Mouse (Mus musculus) midbrain, embryonic 14.5 days (tissue): Measurements from ENCODE around the gene Dlgap1. TPM values are rescaled to one million over a fixed set of nuclear protein-coding genes. Genes with fewer than 3 reads are reported as not detected.
A peak's percentile ranks its signal among the peaks of the same experiment; 100 is the strongest.
"Not testable (repeated sequence)": the region's sequence is repeated elsewhere in the genome, so short reads cannot be mapped to it uniquely, and the experiment has no call there.

Experiments used
- ATAC-seq: fragments of 200-750 bp; cut with Nextera tagmentation; 2 replicates; pipeline ENCODE4 v1.8.0; 2017; ENCODE audit warnings: moderate number of reproducible peaks, moderate library complexity; ENCODE audit not compliant: low FRiP score, low TSS enrichment
- DNase-seq: peaks from one replicate; pipeline ENCODE4 v3.0.0-alpha.2; 2015
- H3K27ac ChIP-seq: fragments of 300-500 bp; sonication (generic); replicated peaks from 2 replicates; pipeline ENCODE4 v1.5.1; 2014; ENCODE audit warnings: mild to moderate bottlenecking, low read depth, low read length, moderate library complexity
- H3K27me3 ChIP-seq: fragments of 300-500 bp; sonication (generic); 2 replicates; pipeline ENCODE4 v1.6.1; 2014; ENCODE audit warnings: low read length, control low read depth, mixed read lengths; ENCODE audit not compliant: control insufficient read depth, insufficient read depth
- H3K36me3 ChIP-seq: fragments of 300-500 bp; sonication (generic); 2 replicates; pipeline ENCODE4 v1.6.1; 2014; ENCODE audit warnings: low read length, control low read depth; ENCODE audit not compliant: control insufficient read depth, insufficient read depth
- H3K4me1 ChIP-seq: fragments of 300-500 bp; sonication (generic); 2 replicates; pipeline ENCODE4 v1.6.1; 2014; ENCODE audit warnings: mild to moderate bottlenecking, antibody characterized with exemption, low read length, control low read depth; ENCODE audit not compliant: control insufficient read depth, insufficient read depth
- H3K4me2 ChIP-seq: fragments of 300-500 bp; sonication (generic); 2 replicates; pipeline ENCODE4 v1.6.1; 2014; ENCODE audit warnings: mild to moderate bottlenecking, low read length, moderate library complexity
- H3K4me3 ChIP-seq: fragments of 300-500 bp; sonication (generic); replicated peaks from 2 replicates; pipeline ENCODE4 v1.5.1; 2014; ENCODE audit warnings: low read depth, low read length
- H3K9ac ChIP-seq: fragments of 300-500 bp; sonication (generic); replicated peaks from 2 replicates; pipeline ENCODE4 v1.6.1; 2014; ENCODE audit warnings: mild to moderate bottlenecking, low read length, moderate library complexity
- H3K9me3 ChIP-seq: fragments of 300-500 bp; sonication (generic); 2 replicates; pipeline ENCODE4 v1.6.1; 2016; ENCODE audit warnings: low read length, control low read depth, mixed read lengths; ENCODE audit not compliant: control insufficient read depth
- WGBS: fragments of 180-500 bp; shearing (Covaris S2); extraction: QIAGEN DNeasy Blood & Tissue Kit; methylation state at CpG from one replicate; pipeline ENCODE4 v1.1.7; 2014; 5-methylcytosine and 5-hydroxymethylcytosine counted together
- polyA plus RNA-seq: library from polyadenylated mRNA; unstranded; fragments of >200 nt; fragmentation: Nextera tagmentation; extraction: Ambion mirVana; gene quantifications from 2 replicates; pipeline ENCODE4 v1.2.1, GENCODE M21; 2014

Gene Dlgap1
- polyA plus RNA-seq, 1 experiment from 2014 or later, result 15.7 TPM

GRCm38 (mm10) chr17:70810795-70811194, 841.9 kb downstream of the Dlgap1 start:
- H3K4me2 ChIP-seq, result no peak overlapping the region
- no peak overlapping the region for H3K9ac ChIP-seq
- H3K27ac ChIP-seq, result no peak overlapping the region
- DNase-seq (no peak), ATAC-seq (no peak)
- H3K36me3 ChIP-seq, result no peaks in the 10 kb centered on the region
- H3K4me3 ChIP-seq, result no peak overlapping the region
- H3K9me3 ChIP-seq, result no peaks in the 10 kb centered on the region
- H3K27me3 ChIP-seq, result no peaks in the 10 kb centered on the region
- WGBS, result 93% methylated on average over 5 of the region's 5 CpGs
- H3K4me1 ChIP-seq, result 0 out of 2 replicates have a peak, but pooled peaks cover 2% of the 10 kb centered on the region

- H3K9ac ChIP-seq, result no peak overlapping the region
- H3K27ac ChIP-seq, result no peak overlapping the region
- ATAC-seq (no peak), DNase-seq (no peak)
- no peak overlapping the region for H3K4me3 ChIP-seq
- WGBS, result 31% methylated on average over 8 of the region's 8 CpGs
- no peaks in the 10 kb centered on the region for H3K36me3 ChIP-seq
- no peak overlapping the region for H3K4me2 ChIP-seq
- no peaks in the 10 kb centered on the region for H3K9me3 ChIP-seq
- peaks cover 33% of the 10 kb centered on the region for H3K27me3 ChIP-seq
- peaks cover 6% of the 10 kb centered on the region; the same call in 1 of the 2 replicates for H3K4me1 ChIP-seq
Measured at GRCm38 (mm10) chr17:70815001-70815400, 846.1 kb downstream of the Dlgap1 start.

- peak; percentile 75 for DNase-seq
Measured at GRCm38 (mm10) chr17:70817862-70818451, 849.1 kb downstream of the Dlgap1 start.

GRCm38 (mm10) chr17:70823083-70823482, 854.2 kb downstream of the Dlgap1 start:
- H3K4me2 ChIP-seq, result no peak overlapping the region
- 0 out of 2 replicates have a peak, but pooled peaks cover 3% of the 10 kb centered on the region for H3K4me1 ChIP-seq
- 87% methylated on average over 8 of the region's 8 CpGs for WGBS
- no peak overlapping the region for H3K27ac ChIP-seq
- ATAC-seq, result no peak
- no peak overlapping the region for H3K4me3 ChIP-seq
- no peaks in the 10 kb centered on the region for H3K9me3 ChIP-seq
- H3K27me3 ChIP-seq, result peaks cover 23% of the 10 kb centered on the region
- H3K9ac ChIP-seq, result no peak overlapping the region
- no peak for DNase-seq
- no peaks in the 10 kb centered on the region for H3K36me3 ChIP-seq

More at GRCm38 (mm10) chr17:70817862-70818451, 849.1 kb downstream of the Dlgap1 start:
- Histone ChIP-seq H3K9ac (peak overlapping the region; percentile 57), H3K4me1 (peaks cover 6% of the 10 kb centered on the region; the same call in 1 of the 2 replicates), H3K4me2 (peak overlapping the region; percentile 88), H3K4me3 (peak overlapping the region; percentile 44), H3K36me3 (no peaks in the 10 kb centered on the region), H3K27me3 (peaks cover 38% of the 10 kb centered on the region), H3K9me3 (no peaks in the 10 kb centered on the region), H3K27ac (no peak overlapping the region)
- WGBS, result under 1% methylated on average over 51 of the region's 51 CpGs
- peak; percentile 48; the same call in 1 of the 2 replicates for ATAC-seq

GRCm38 (mm10) chr17:70826227-70826626, 857.4 kb downstream of the Dlgap1 start:
- WGBS, result 84% methylated on average over 12 of the region's 12 CpGs
- H3K4me1 ChIP-seq, result no peaks in the 10 kb centered on the region
- H3K27ac ChIP-seq, result no peak overlapping the region
- no peak for DNase-seq
- H3K4me2 ChIP-seq, result no peak overlapping the region
- H3K4me3 ChIP-seq, result no peak overlapping the region
- no peaks in the 10 kb centered on the region for H3K9me3 ChIP-seq
- H3K9ac ChIP-seq, result no peak overlapping the region
- H3K27me3 ChIP-seq, result no peaks in the 10 kb centered on the region
- H3K36me3 ChIP-seq, result no peaks in the 10 kb centered on the region
- no peak for ATAC-seq

GRCm38 (mm10) chr17:70827463-70828179, 858.7 kb downstream of the Dlgap1 start:
- not testable (repeated sequence) for H3K4me2 ChIP-seq, DNase-seq, H3K4me3 ChIP-seq, H3K27ac ChIP-seq, H3K4me1 ChIP-seq, H3K9me3 ChIP-seq, ATAC-seq, H3K36me3 ChIP-seq, H3K27me3 ChIP-seq, H3K9ac ChIP-seq
- WGBS, result 88% methylated on average over 11 of the region's 11 CpGs

- Histone ChIP-seq H3K9ac (no peak overlapping the region), H3K27ac (no peak overlapping the region), H3K4me1 (no peaks in the 10 kb centered on the region), H3K4me3 (no peak overlapping the region), H3K36me3 (no peaks in the 10 kb centered on the region), H3K27me3 (no peaks in the 10 kb centered on the region), H3K9me3 (no peaks in the 10 kb centered on the region), H3K4me2 (no peak overlapping the region)
- DNase-seq (no peak), ATAC-seq (no peak)
- WGBS, result 60% methylated on average over 4 of the region's 4 CpGs
Measured at GRCm38 (mm10) chr17:70828180-70828528, 859.3 kb downstream of the Dlgap1 start.

GRCm38 (mm10) chr17:70828569-70828968, 859.7 kb downstream of the Dlgap1 start:
- H3K27ac ChIP-seq, result no peak overlapping the region
- no peak overlapping the region for H3K4me3 ChIP-seq
- 88% methylated on average over 2 of the region's 2 CpGs for WGBS
- no peak for ATAC-seq
- H3K4me2 ChIP-seq, result no peak overlapping the region
- H3K27me3 ChIP-seq, result no peaks in the 10 kb centered on the region
- no peaks in the 10 kb centered on the region for H3K36me3 ChIP-seq
- DNase-seq, result no peak
- H3K4me1 ChIP-seq, result no peaks in the 10 kb centered on the region
- no peaks in the 10 kb centered on the region for H3K9me3 ChIP-seq
- H3K9ac ChIP-seq, result no peak overlapping the region

- Histone ChIP-seq H3K27ac (no peak overlapping the region), H3K4me1 (0 out of 2 replicates have a peak, but pooled peaks cover 1% of the 10 kb centered on the region), H3K4me3 (no peak overlapping the region), H3K36me3 (no peaks in the 10 kb centered on the region), H3K9ac (no peak overlapping the region), H3K27me3 (no peaks in the 10 kb centered on the region), H3K9me3 (no peaks in the 10 kb centered on the region), H3K4me2 (no peak overlapping the region)
- 87% methylated on average over 6 of the region's 6 CpGs for WGBS
- ATAC-seq (no peak), DNase-seq (no peak)
Measured at GRCm38 (mm10) chr17:70829217-70829616, 860.3 kb downstream of the Dlgap1 start.
